Mouse (Mus musculus) bone marrow, adult 2 months (tissue): ENCODE measurements around the gene St3gal5. TPM values are rescaled to one million over a fixed set of nuclear protein-coding genes. Genes with fewer than 3 reads are reported as not detected.

Experiments
- H3K27ac ChIP-seq: fragments of 200-500 bp; 2 replicates; pipeline ENCODE4 v1.5.1; 2012; ENCODE audit warnings: low read depth, mild to moderate bottlenecking, control low read depth, inconsistent platforms, low read length; ENCODE audit not compliant: control insufficient read depth, poor library complexity, insufficient read depth
- H3K4me1 ChIP-seq: fragments of 200-500 bp; 2 replicates; pipeline ENCODE4 v1.6.1; 2011; ENCODE audit warnings: low read length; ENCODE audit not compliant: control insufficient read depth, insufficient read depth
- H3K4me3 ChIP-seq: fragments of 200-500 bp; replicated peaks from 2 replicates; pipeline ENCODE3; 2011; ENCODE audit warnings: mild to moderate bottlenecking, low read depth, low read length, control low read depth; ENCODE audit not compliant: control insufficient read depth
- CTCF ChIP-seq: fragments of 200-500 bp; IDR thresholded peaks from 2 replicates; pipeline ENCODE4 v1.5.1; 2011; ENCODE audit warnings: low read length, control low read depth; ENCODE audit not compliant: control insufficient read depth, insufficient read depth
- POLR2A ChIP-seq: fragments of 200-500 bp; IDR thresholded peaks from 2 replicates; pipeline ENCODE4 v1.6.1; 2011; ENCODE audit warnings: low read depth, mild to moderate bottlenecking, control low read depth, low read length, borderline replicate concordance; ENCODE audit not compliant: control insufficient read depth
- WGBS: fragments of 180-500 bp; shearing (Covaris S2); methylation state at CpG from one replicate; pipeline ENCODE4 v1.1.7; 2018; 5-methylcytosine and 5-hydroxymethylcytosine counted together
- polyA plus RNA-seq: library from polyadenylated mRNA; stranded (reverse); fragments of >200 nt; gene quantifications from 2 replicates; pipeline ENCODE4 v1.2.4, GENCODE M21; 2011; ENCODE audit warnings: low replicate concordance; ENCODE audit not compliant: missing spikeins, insufficient read depth, insufficient read length

St3gal5 gene
- polyA plus RNA-seq, 1 experiment = 203 TPM

GRCm38 (mm10) chr6:72087402-72087801 is 10.0 kb upstream of the St3gal5 start:
- H3K27ac ChIP-seq = no peak overlapping the region
- TF ChIP-seq CTCF (no peak), POLR2A (no peak)
- WGBS = 68% methylated on average over 5 of the region's 5 CpGs
- no peaks in the 10 kb centered on the region for H3K4me1 ChIP-seq
- H3K4me3 ChIP-seq = no peak overlapping the region

GRCm38 (mm10) chr6:72089865-72090264 is 7.5 kb upstream of the St3gal5 start:
- Histone ChIP-seq H3K27ac (no peak overlapping the region), H3K4me1 (no peaks in the 10 kb centered on the region), H3K4me3 (no peak overlapping the region)
- 89% methylated on average over 5 of the region's 5 CpGs for WGBS
- TF ChIP-seq POLR2A (no peak), CTCF (no peak)

- TF ChIP-seq POLR2A (no peak), CTCF (no peak)
- WGBS = 82% methylated on average over 6 of the region's 6 CpGs
- Histone ChIP-seq H3K4me1 (no peaks in the 10 kb centered on the region), H3K4me3 (no peak overlapping the region), H3K27ac (no peak overlapping the region)
Observed at GRCm38 (mm10) chr6:72091007-72091406, 6.4 kb upstream of the St3gal5 start.

- H3K4me3 ChIP-seq = no peak overlapping the region
- H3K27ac ChIP-seq = no peak overlapping the region
- TF ChIP-seq POLR2A = no peak
- no peak for TF ChIP-seq CTCF
- WGBS = 87% methylated on average over 1 of the region's 1 CpGs
- peaks cover 1% of the 10 kb centered on the region; the same call in 1 of the 2 replicates for H3K4me1 ChIP-seq
Observed at GRCm38 (mm10) chr6:72093121-72093520, 4.3 kb upstream of the St3gal5 start.

- Histone ChIP-seq H3K4me1 (peaks cover 1% of the 10 kb centered on the region; the same call in 1 of the 2 replicates), H3K27ac (no peak overlapping the region), H3K4me3 (no peak overlapping the region)
- no peak for TF ChIP-seq CTCF
- TF ChIP-seq POLR2A = no peak
- 43% methylated on average over 5 of the region's 5 CpGs for WGBS
Observed at GRCm38 (mm10) chr6:72096217-72096616, 1.2 kb upstream of the St3gal5 start.

GRCm38 (mm10) chr6:72096669-72097068 is 723 bp upstream of the St3gal5 start:
- H3K27ac ChIP-seq = peak overlapping the region; percentile 59; the same call in 1 of the 2 replicates
- 33% methylated on average over 8 of the region's 8 CpGs for WGBS
- TF ChIP-seq CTCF (no peak), POLR2A (no peak)

GRCm38 (mm10) chr6:72098021-72098655 is 746 bp downstream of the St3gal5 start:
- Histone ChIP-seq H3K27ac (peak overlapping the region; percentile 90), H3K4me1 (peaks cover 1% of the 10 kb centered on the region; the same call in 1 of the 2 replicates), H3K4me3 (peak overlapping the region; percentile 65)
- TF ChIP-seq CTCF (no peak), POLR2A (no peak)
- WGBS = 4% methylated on average over 15 of the region's 15 CpGs

More at GRCm38 (mm10) chr6:72096669-72097068, 723 bp upstream of the St3gal5 start:
- peaks cover 1% of the 10 kb centered on the region; the same call in 1 of the 2 replicates for H3K4me1 ChIP-seq
- peak overlapping the region; percentile 61 for H3K4me3 ChIP-seq

- no peak for TF ChIP-seq POLR2A
- TF ChIP-seq CTCF = no peak
- Histone ChIP-seq H3K4me3 (peak overlapping the region; percentile 65), H3K27ac (peak overlapping the region; percentile 77; the same call in 1 of the 2 replicates), H3K4me1 (peaks cover 1% of the 10 kb centered on the region; the same call in 1 of the 2 replicates)
- WGBS = 31% methylated on average over 2 of the region's 2 CpGs
Observed at GRCm38 (mm10) chr6:72098691-72099090, 1.3 kb downstream of the St3gal5 start.
